In genomic region chr17:4995561-4996051, GRCm38 (mm10) we compare ENCODE assay signal across 8 mouse cellular contexts. TPM values are rescaled to one million over a fixed set of nuclear protein-coding genes. Genes with fewer than 3 reads are reported as not detected.
DNase-seq lines count a peak whose midpoint lies in the region; ATAC-seq and TF ChIP-seq lines count a peak whose summit lies in the region.

No protein-coding gene starts in this region.

- no peaks in the 10 kb centered on the region for H3K27me3 ChIP-seq in embryonic facial prominence, embryonic 10.5 days (replicated peaks; ENCODE audit: low read depth, poor library complexity, severe bottlenecking)
- no peaks in the 10 kb centered on the region for H3K27me3 ChIP-seq in intestine, postnatal 0 days (replicated peaks; ENCODE audit: control insufficient read depth, insufficient read depth, low read length)
- no peaks in the 10 kb centered on the region for H3K27me3 ChIP-seq in limb, embryonic 13.5 days
- no peaks in the 10 kb centered on the region for H3K27me3 ChIP-seq in midbrain, embryonic 14.5 days (ENCODE audit: control insufficient read depth, insufficient read depth, low read length)

- WGBS in embryonic facial prominence, embryonic 10.5 days, result under 1% methylated on average over 38 of the region's 56 CpGs
- under 1% methylated on average over 41 of the region's 56 CpGs for WGBS in intestine, postnatal 0 days
- under 1% methylated on average over 40 of the region's 56 CpGs for WGBS in limb, embryonic 13.5 days
- 0% methylated on average over 40 of the region's 56 CpGs for WGBS in midbrain, embryonic 14.5 days

- TF ChIP-seq CTCF in intestine, postnatal 0 days (IDR thresholded peaks at IDR 0.05; ENCODE audit: low read depth), result no peak

- peak overlapping the region; percentile 99 for H3K9ac ChIP-seq in intestine, postnatal 0 days (ENCODE audit: low read depth, low read length)
- peak overlapping the region; percentile 100 for H3K9ac ChIP-seq in limb, embryonic 13.5 days
- H3K9ac ChIP-seq in midbrain, embryonic 14.5 days (replicated peaks; ENCODE audit: low read length), result peak overlapping the region; percentile 100

- ATAC-seq in granulocyte monocyte progenitor cell, adult 5-6 weeks (replicated peaks; ENCODE audit: poor library complexity, severe bottlenecking), result peak; percentile 6; the same call in 1 of the 2 replicates
- ATAC-seq in intestine, postnatal 0 days, result peak; percentile 20
- ATAC-seq in limb, embryonic 13.5 days (ENCODE audit: low FRiP score, low read depth), result peak; percentile 25; the same call in 1 of the 2 replicates
- peak; percentile 31; the same call in 1 of the 2 replicates for ATAC-seq in midbrain, embryonic 14.5 days (ENCODE audit: low FRiP score, low TSS enrichment)

- peak overlapping the region; percentile 77 for H3K4me2 ChIP-seq in intestine, postnatal 0 days (replicated peaks; ENCODE audit: low read depth)
- H3K4me2 ChIP-seq in limb, embryonic 13.5 days (replicated peaks), result peak overlapping the region; percentile 79
- H3K4me2 ChIP-seq in midbrain, embryonic 14.5 days (ENCODE audit: low read length), result peak overlapping the region; percentile 74

- peak; percentile 77 for DNase-seq in layer of hippocampus, adult 11-12 months (ENCODE audit: low spot score)
- DNase-seq in layer of hippocampus, adult 9-10 months (ENCODE audit: low spot score), result no peak
- DNase-seq in embryonic facial prominence, embryonic 10.5 days (ENCODE audit: low spot score), result no peak
- peak; percentile 83 for DNase-seq in midbrain, embryonic 14.5 days
- peak; percentile 59 to 65 for DNase-seq in spleen, postnatal 14 days (ENCODE audit: low spot score in 2 of 2)

- peaks cover 51% of the 10 kb centered on the region for H3K4me1 ChIP-seq in embryonic facial prominence, embryonic 10.5 days
- H3K4me1 ChIP-seq in intestine, postnatal 0 days (replicated peaks; ENCODE audit: control insufficient read depth, insufficient read depth, low read length), result no peaks in the 10 kb centered on the region
- H3K4me1 ChIP-seq in limb, embryonic 13.5 days, result peaks cover 29% of the 10 kb centered on the region
- peaks cover 30% of the 10 kb centered on the region for H3K4me1 ChIP-seq in midbrain, embryonic 14.5 days (ENCODE audit: control insufficient read depth, insufficient read depth, low read length)

- H3K9me3 ChIP-seq in embryonic facial prominence, embryonic 10.5 days, result no peaks in the 10 kb centered on the region
- H3K9me3 ChIP-seq in intestine, postnatal 0 days (ENCODE audit: control insufficient read depth), result no peaks in the 10 kb centered on the region
- H3K9me3 ChIP-seq in limb, embryonic 13.5 days, result no peaks in the 10 kb centered on the region
- no peaks in the 10 kb centered on the region for H3K9me3 ChIP-seq in midbrain, embryonic 14.5 days (ENCODE audit: control insufficient read depth, low read length)

- H3K4me3 ChIP-seq in embryonic facial prominence, embryonic 10.5 days, result peak overlapping the region; percentile 97
- H3K4me3 ChIP-seq in intestine, postnatal 0 days (ENCODE audit: low read depth, low read length), result peak overlapping the region; percentile 95
- H3K4me3 ChIP-seq in limb, embryonic 13.5 days, result peak overlapping the region; percentile 92
- H3K4me3 ChIP-seq in midbrain, embryonic 14.5 days (replicated peaks; ENCODE audit: low read depth, low read length), result peak overlapping the region; percentile 94

- peak overlapping the region; percentile 100 for H3K27ac ChIP-seq in embryonic facial prominence, embryonic 10.5 days (replicated peaks)
- H3K27ac ChIP-seq in intestine, postnatal 0 days (ENCODE audit: low read depth, low read length), result peak overlapping the region; percentile 99
- H3K27ac ChIP-seq in limb, embryonic 13.5 days, result peak overlapping the region; percentile 100
- peak overlapping the region; percentile 100 for H3K27ac ChIP-seq in midbrain, embryonic 14.5 days (replicated peaks; ENCODE audit: low read depth, low read length)

- no peaks in the 10 kb centered on the region for H3K36me3 ChIP-seq in embryonic facial prominence, embryonic 10.5 days (replicated peaks)
- no peaks in the 10 kb centered on the region for H3K36me3 ChIP-seq in intestine, postnatal 0 days (ENCODE audit: control insufficient read depth, insufficient read depth)
- H3K36me3 ChIP-seq in limb, embryonic 13.5 days, result no peaks in the 10 kb centered on the region
- no peaks in the 10 kb centered on the region for H3K36me3 ChIP-seq in midbrain, embryonic 14.5 days (ENCODE audit: control insufficient read depth, insufficient read depth, low read length)

RNA-seq across cellular contexts. Expression of gene Arid1b, which starts 1.5 kb away (rescaled TPM):
- 12.4 and 12.7 TPM in 2 replicates for polyA plus RNA-seq in embryonic facial prominence, embryonic 10.5 days (2016; fragmentation: Nextera tagmentation; extraction: Ambion mirVana)
- total RNA-seq in granulocyte monocyte progenitor cell, adult 5-6 weeks (2014; fragmentation: Nextera tagmentation), result 39.2 and 51.1 TPM in 2 replicates
- total RNA-seq in granulocyte monocyte progenitor cell, adult 5-6 weeks (2017), result 24.1 and 29.4 TPM in 2 replicates
- 4.8 and 4.9 TPM in 2 replicates for polyA plus RNA-seq in intestine, postnatal 0 days (2015; fragmentation: Nextera tagmentation; extraction: Ambion mirVana)
- 12.4 and 12.5 TPM in 2 replicates for polyA plus RNA-seq in limb, embryonic 13.5 days (2015; fragmentation: Nextera tagmentation; extraction: Ambion mirVana)
- polyA plus RNA-seq in midbrain, embryonic 14.5 days (2014; fragmentation: Nextera tagmentation; extraction: Ambion mirVana), result 22.8 and 23.8 TPM in 2 replicates

Comparison
In these comparisons a context has a peak if more than half of its experiments do, and no peak if none do; other contexts are left out.
1. DNase-seq: peak in layer of hippocampus, adult 11-12 months (single experiment), midbrain, embryonic 14.5 days (single experiment) and spleen, postnatal 14 days (2 of 2); none in layer of hippocampus, adult 9-10 months (single experiment) and embryonic facial prominence, embryonic 10.5 days (single experiment).
2. Peak in every context shown above with its lines, with median percentiles within 50 percentile points of each other: H3K27ac ChIP-seq, H3K4me3 ChIP-seq, ATAC-seq, H3K4me2 ChIP-seq and H3K9ac ChIP-seq.